Mouse (Mus musculus) heart, postnatal 0 days (tissue): ENCODE results near the gene Kcnma1. TPM values are rescaled to one million over a fixed set of nuclear protein-coding genes. Genes with fewer than 3 reads are reported as not detected.

Experiments used
- ATAC-seq: fragments of 200-750 bp; cut with Nextera tagmentation; 2 replicates; pipeline ENCODE4 v1.8.0; 2017; ENCODE audit warnings: low read depth, moderate number of reproducible peaks, moderate library complexity; ENCODE audit not compliant: insufficient read depth
- DNase-seq: peaks from one replicate; pipeline ENCODE4 v3.0.0-alpha.2; 2016; ENCODE audit warnings: low spot score
- H3K27ac ChIP-seq: fragments of 300-500 bp; sonication (generic); 2 replicates; pipeline ENCODE4 v1.5.1; 2014; ENCODE audit warnings: low read depth, mild to moderate bottlenecking
- H3K27me3 ChIP-seq: fragments of 300-500 bp; sonication (generic); 2 replicates; pipeline ENCODE4 v1.6.1; 2014; ENCODE audit warnings: low read length, mixed read lengths; ENCODE audit not compliant: control insufficient read depth, insufficient read depth
- H3K36me3 ChIP-seq: fragments of 300-500 bp; sonication (generic); replicated peaks from 2 replicates; pipeline ENCODE4 v1.6.1; 2014; ENCODE audit warnings: low read length, mixed read lengths; ENCODE audit not compliant: control insufficient read depth, insufficient read depth
- H3K4me1 ChIP-seq: fragments of 300-500 bp; sonication (generic); 2 replicates; pipeline ENCODE4 v1.6.1; 2014; ENCODE audit warnings: antibody characterized with exemption; ENCODE audit not compliant: control insufficient read depth, insufficient read depth
- H3K4me2 ChIP-seq: fragments of 300-500 bp; sonication (generic); 2 replicates; pipeline ENCODE4 v1.6.1; 2014; ENCODE audit warnings: low read depth, mild to moderate bottlenecking, low read length, moderate library complexity
- H3K4me3 ChIP-seq: fragments of 300-500 bp; sonication (generic); 2 replicates; pipeline ENCODE4 v1.5.1; 2014; ENCODE audit warnings: low read depth, low read length
- H3K9ac ChIP-seq: fragments of 300-500 bp; sonication (generic); replicated peaks from 2 replicates; pipeline ENCODE4 v1.6.1; 2014; ENCODE audit warnings: low read depth, low read length, mixed read lengths
- H3K9me3 ChIP-seq: fragments of 300-500 bp; sonication (generic); replicated peaks from 2 replicates; pipeline ENCODE4 v1.6.1; 2016; ENCODE audit warnings: low read length; ENCODE audit not compliant: control insufficient read depth
- CTCF ChIP-seq: IDR thresholded peaks from 2 replicates; pipeline ENCODE4 v1.5.1; 2016; ENCODE audit warnings: antibody characterized with exemption, control low read depth, low read depth
- EP300 ChIP-seq: IDR thresholded peaks from 2 replicates; pipeline ENCODE4 v1.6.1; 2016; ENCODE audit warnings: antibody characterized with exemption, low read depth
- WGBS: fragments of 180-500 bp; shearing (Covaris S2); extraction: QIAGEN DNeasy Blood & Tissue Kit; methylation state at CpG from one replicate; pipeline ENCODE4 v1.1.7; 2014; 5-methylcytosine and 5-hydroxymethylcytosine counted together
- polyA plus RNA-seq: library from polyadenylated mRNA; unstranded; fragments of >200 nt; fragmentation: Nextera tagmentation; extraction: Ambion mirVana; gene quantifications from 2 replicates; pipeline ENCODE4 v1.2.1, GENCODE M21; 2015
- total RNA-seq: library from RNA; depleted of rRNA; stranded (reverse); fragments of >200 nt; gene quantifications from 2 replicates; pipeline ENCODE4 v1.2.3, GENCODE M21; 2014; ENCODE audit warnings: low replicate concordance

Kcnma1 gene
- total and polyA plus RNA-seq, 2 experiments from 2014 or later: 0.10 to 1.3 TPM

- ATAC-seq (no peak), DNase-seq (no peak)
- H3K27me3 ChIP-seq: peaks cover 31% of the 10 kb centered on the region
- H3K4me3 ChIP-seq: no peak overlapping the region
- no peak overlapping the region for H3K27ac ChIP-seq
- no peaks in the 10 kb centered on the region for H3K36me3 ChIP-seq
- H3K9me3 ChIP-seq: no peaks in the 10 kb centered on the region
- 75% methylated on average over 3 of the region's 3 CpGs for WGBS
- no peak for TF ChIP-seq EP300
- TF ChIP-seq CTCF: no peak
- H3K9ac ChIP-seq: no peak overlapping the region
- H3K4me2 ChIP-seq: no peak overlapping the region
- H3K4me1 ChIP-seq: no peaks in the 10 kb centered on the region
Measured at GRCm38 (mm10) chr14:23719246-23719645, 295.0 kb downstream of the Kcnma1 start.

DNA sequence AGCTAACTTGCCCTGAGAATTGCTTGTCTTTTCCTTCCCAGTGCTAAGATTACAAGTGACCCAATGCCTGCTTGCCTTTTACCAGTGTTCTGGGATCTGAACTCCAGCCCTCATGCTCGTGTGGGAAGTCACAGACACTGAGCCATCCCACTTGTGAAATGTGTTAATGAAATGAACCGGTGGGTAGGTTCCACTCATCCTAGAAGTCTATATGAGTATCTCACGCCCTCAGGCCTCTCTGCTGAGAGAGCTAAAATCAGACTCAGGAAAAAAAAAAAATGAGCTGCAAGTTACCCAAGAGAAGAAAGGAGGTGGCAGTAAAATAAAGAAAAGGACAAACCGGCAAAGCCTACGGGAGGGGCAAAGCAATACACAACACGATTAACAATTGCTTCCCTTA is 295.6 kb downstream of the Kcnma1 start:
- DNase-seq (no peak), ATAC-seq (no peak)
- Histone ChIP-seq H3K9ac (no peak overlapping the region), H3K36me3 (no peaks in the 10 kb centered on the region), H3K4me1 (no peaks in the 10 kb centered on the region), H3K27ac (no peak overlapping the region), H3K4me2 (no peak overlapping the region), H3K27me3 (peaks cover 31% of the 10 kb centered on the region), H3K4me3 (no peak overlapping the region), H3K9me3 (no peaks in the 10 kb centered on the region)
- 72% methylated on average over 6 of the region's 6 CpGs for WGBS
- TF ChIP-seq CTCF (no peak), EP300 (no peak)

- WGBS: 85% methylated on average over 7 of the region's 7 CpGs
- no peak for ATAC-seq
- Histone ChIP-seq H3K4me2 (no peak overlapping the region), H3K4me3 (no peak overlapping the region), H3K27me3 (peaks cover 62% of the 10 kb centered on the region), H3K27ac (no peak overlapping the region), H3K9me3 (no peaks in the 10 kb centered on the region), H3K4me1 (no peaks in the 10 kb centered on the region), H3K9ac (no peak overlapping the region), H3K36me3 (no peaks in the 10 kb centered on the region)
- DNase-seq: no peak
- TF ChIP-seq CTCF (no peak), EP300 (no peak)
Measured at GRCm38 (mm10) chr14:23714396-23715131, 299.7 kb downstream of the Kcnma1 start.

DNA sequence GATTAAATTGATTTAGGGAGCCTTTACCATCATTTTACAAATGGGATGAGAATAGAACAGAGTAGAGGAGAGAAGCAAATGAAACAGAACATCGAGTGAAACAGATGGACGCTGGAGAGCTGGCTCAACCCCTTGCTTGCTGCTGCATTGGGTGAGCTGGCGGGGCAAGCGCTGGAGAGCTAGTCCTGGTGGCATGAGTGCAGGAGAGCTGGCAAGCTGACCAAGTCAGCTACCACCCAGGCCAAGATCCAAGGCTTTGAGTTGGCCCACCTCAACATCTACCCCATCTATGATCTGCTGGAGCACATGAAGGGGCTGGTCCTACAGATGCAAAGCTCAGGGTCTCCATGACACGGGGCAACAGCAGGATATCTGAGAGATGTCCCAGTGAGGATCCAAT is 301.4 kb downstream of the Kcnma1 start:
- Histone ChIP-seq H3K9ac (no peak overlapping the region), H3K27me3 (peaks cover 70% of the 10 kb centered on the region), H3K4me2 (no peak overlapping the region), H3K4me1 (no peaks in the 10 kb centered on the region), H3K36me3 (no peaks in the 10 kb centered on the region), H3K9me3 (no peaks in the 10 kb centered on the region), H3K27ac (no peak overlapping the region), H3K4me3 (no peak overlapping the region)
- no peak for TF ChIP-seq EP300
- no peak for TF ChIP-seq CTCF
- ATAC-seq (no peak), DNase-seq (no peak)
- 76% methylated on average over 5 of the region's 5 CpGs for WGBS

- no peaks in the 10 kb centered on the region for H3K36me3 ChIP-seq
- no peak overlapping the region for H3K4me3 ChIP-seq
- H3K9me3 ChIP-seq: no peaks in the 10 kb centered on the region
- 80% methylated on average over 7 of the region's 7 CpGs for WGBS
- peaks cover 80% of the 10 kb centered on the region for H3K27me3 ChIP-seq
- TF ChIP-seq EP300: no peak
- no peak for TF ChIP-seq CTCF
- no peak overlapping the region for H3K9ac ChIP-seq
- H3K27ac ChIP-seq: no peak overlapping the region
- no peak for DNase-seq
- no peak overlapping the region for H3K4me2 ChIP-seq
- ATAC-seq: no peak
- H3K4me1 ChIP-seq: no peaks in the 10 kb centered on the region
Measured at GRCm38 (mm10) chr14:23710954-23711353, 303.3 kb downstream of the Kcnma1 start.

DNA sequence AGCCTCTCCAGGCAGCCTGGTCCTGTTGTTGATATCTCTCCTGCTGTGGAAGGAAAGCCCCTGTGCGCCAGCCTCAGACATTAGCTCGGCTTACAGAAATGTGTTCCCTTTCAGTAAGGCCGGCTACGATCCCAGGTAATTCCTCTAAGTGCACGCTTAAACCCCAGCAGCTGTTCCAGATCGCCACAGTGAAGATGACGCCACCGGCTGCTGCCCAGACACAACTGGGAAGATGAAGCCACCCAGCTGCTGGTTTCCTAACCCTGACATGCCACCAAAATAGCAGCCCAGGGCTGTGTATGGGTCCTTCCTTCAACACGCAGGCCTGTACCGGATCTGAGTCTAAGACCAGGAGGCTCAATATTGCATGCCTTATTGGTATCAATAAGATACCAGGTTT is 307.5 kb downstream of the Kcnma1 start:
- 60% methylated on average over 10 of the region's 10 CpGs for WGBS
- H3K36me3 ChIP-seq: no peaks in the 10 kb centered on the region
- no peak overlapping the region for H3K27ac ChIP-seq
- DNase-seq (no peak), ATAC-seq (no peak)
- H3K27me3 ChIP-seq: peaks cover 92% of the 10 kb centered on the region
- no peak for TF ChIP-seq CTCF
- no peak for TF ChIP-seq EP300
- no peak overlapping the region for H3K4me3 ChIP-seq
- no peaks in the 10 kb centered on the region for H3K4me1 ChIP-seq
- no peak overlapping the region for H3K9ac ChIP-seq
- H3K4me2 ChIP-seq: no peak overlapping the region
- H3K9me3 ChIP-seq: no peaks in the 10 kb centered on the region
